Mouse (Mus musculus) forebrain, embryonic 16.5 days (tissue): ENCODE measurements around the gene Nynrin. TPM values are rescaled to one million over a fixed set of nuclear protein-coding genes. Genes with fewer than 3 reads are reported as not detected.

Experiments
- ATAC-seq: fragments of 200-750 bp; cut with Nextera tagmentation; 2 replicates; pipeline ENCODE4 v1.8.0; 2017; ENCODE audit warnings: mild to moderate bottlenecking, moderate library complexity
- H3K27ac ChIP-seq: fragments of 300-500 bp; sonication (generic); 2 replicates; pipeline ENCODE4 v1.5.1; 2014; ENCODE audit warnings: low read length, control low read depth
- H3K27me3 ChIP-seq: fragments of 300-500 bp; sonication (generic); replicated peaks from 2 replicates; pipeline ENCODE4 v1.6.1; 2014; ENCODE audit warnings: low read length; ENCODE audit not compliant: control insufficient read depth, insufficient read depth
- H3K36me3 ChIP-seq: fragments of 300-500 bp; sonication (generic); 2 replicates; pipeline ENCODE4 v1.6.1; 2014; ENCODE audit not compliant: control insufficient read depth, insufficient read depth
- H3K4me1 ChIP-seq: fragments of 300-500 bp; sonication (generic); replicated peaks from 2 replicates; pipeline ENCODE4 v1.6.1; 2014; ENCODE audit warnings: low read length; ENCODE audit not compliant: control insufficient read depth, insufficient read depth
- H3K4me2 ChIP-seq: fragments of 300-500 bp; sonication (generic); 2 replicates; pipeline ENCODE4 v1.6.1; 2014; ENCODE audit warnings: mild to moderate bottlenecking, low read length, control low read depth
- H3K4me3 ChIP-seq: fragments of 300-500 bp; sonication (generic); replicated peaks from 2 replicates; pipeline ENCODE4 v1.5.1; 2014; ENCODE audit warnings: mild to moderate bottlenecking, low read length, control low read depth
- H3K9ac ChIP-seq: fragments of 300-500 bp; sonication (generic); replicated peaks from 2 replicates; pipeline ENCODE4 v1.6.1; 2014; ENCODE audit warnings: low read depth, low read length, control low read depth
- H3K9me3 ChIP-seq: fragments of 300-500 bp; sonication (generic); 2 replicates; pipeline ENCODE4 v1.6.1; 2016; ENCODE audit warnings: low read length; ENCODE audit not compliant: control insufficient read depth
- WGBS: fragments of 180-500 bp; shearing (Covaris S2); extraction: QIAGEN DNeasy Blood & Tissue Kit; methylation state at CpG from one replicate; pipeline ENCODE4 v1.1.7; 2014; 5-methylcytosine and 5-hydroxymethylcytosine counted together
- polyA plus RNA-seq: library from polyadenylated mRNA; unstranded; fragments of >200 nt; fragmentation: Nextera tagmentation; extraction: Ambion mirVana; gene quantifications from 2 replicates; pipeline ENCODE4 v1.2.1, GENCODE M21; 2015

Nynrin gene
- polyA plus RNA-seq, 1 experiment from 2014 or later, result 11.3 TPM

GRCm38 (mm10) chr14:55882171-55882641 is 28.4 kb downstream of the Nynrin start:
- Histone ChIP-seq H3K27ac (no peak overlapping the region), H3K4me3 (no peak overlapping the region), H3K9ac (no peak overlapping the region), H3K4me2 (no peak overlapping the region), H3K9me3 (no peaks in the 10 kb centered on the region), H3K4me1 (peaks cover 23% of the 10 kb centered on the region), H3K36me3 (no peaks in the 10 kb centered on the region), H3K27me3 (no peaks in the 10 kb centered on the region)
- ATAC-seq, result no peak
- WGBS, result 79% methylated on average over 6 of the region's 6 CpGs

GRCm38 (mm10) chr14:55883149-55883661 is 29.4 kb downstream of the Nynrin start:
- Histone ChIP-seq H3K4me3 (no peak overlapping the region), H3K36me3 (peaks cover 3% of the 10 kb centered on the region; the same call in 1 of the 2 replicates), H3K4me2 (no peak overlapping the region), H3K9ac (no peak overlapping the region), H3K27me3 (no peaks in the 10 kb centered on the region), H3K9me3 (no peaks in the 10 kb centered on the region), H3K27ac (no peak overlapping the region), H3K4me1 (peaks cover 21% of the 10 kb centered on the region)
- 97% methylated on average over 13 of the region's 13 CpGs for WGBS
- ATAC-seq, result no peak

- peaks cover 21% of the 10 kb centered on the region for H3K4me1 ChIP-seq
- no peaks in the 10 kb centered on the region for H3K27me3 ChIP-seq
- no peaks in the 10 kb centered on the region for H3K9me3 ChIP-seq
- H3K9ac ChIP-seq, result no peak overlapping the region
- peaks cover 3% of the 10 kb centered on the region; the same call in 1 of the 2 replicates for H3K36me3 ChIP-seq
- no peak overlapping the region for H3K4me2 ChIP-seq
- ATAC-seq, result no peak
- H3K4me3 ChIP-seq, result no peak overlapping the region
- no peak overlapping the region for H3K27ac ChIP-seq
- WGBS, result 88% methylated on average over 12 of the region's 12 CpGs
These were observed 29.9 kb downstream of the Nynrin start for GRCm38 (mm10) chr14:55883663-55884062.

- peak within 1 kb of the TSS; percentile 92 for H3K4me3 ChIP-seq
- peaks cover 3% of the 10 kb centered on the region; the same call in 1 of the 2 replicates for H3K36me3 ChIP-seq
- H3K4me2 ChIP-seq, result peak within 1 kb of the TSS; percentile 88
- ATAC-seq, result peak; percentile 16
- no peaks in the 10 kb centered on the region for H3K9me3 ChIP-seq
- peak within 1 kb of the TSS; percentile 90 for H3K9ac ChIP-seq
- WGBS, result 26% methylated on average over 4 of the region's 4 CpGs
- no peaks in the 10 kb centered on the region for H3K27me3 ChIP-seq
- peaks cover 21% of the 10 kb centered on the region for H3K4me1 ChIP-seq
- H3K27ac ChIP-seq, result peak within 1 kb of the TSS; percentile 61
These were observed 30.4 kb downstream of the Nynrin start, which contains the start of gene Cbln3 for GRCm38 (mm10) chr14:55884166-55884565. Cbln3 (minus strand) TSS chr14:55884392.

GRCm38 (mm10) chr14:55884713-55885113 is 30.9 kb downstream of the Nynrin start, which contains the start of gene Khnyn:
Khnyn (plus strand) TSS chr14:55884947.
- Histone ChIP-seq H3K4me3 (peak within 1 kb of the TSS; percentile 92), H3K27me3 (no peaks in the 10 kb centered on the region), H3K4me2 (peak within 1 kb of the TSS; percentile 88), H3K36me3 (peaks cover 3% of the 10 kb centered on the region; the same call in 1 of the 2 replicates), H3K9ac (peak within 1 kb of the TSS; percentile 90), H3K9me3 (no peaks in the 10 kb centered on the region), H3K27ac (peak within 1 kb of the TSS; percentile 61), H3K4me1 (peaks cover 21% of the 10 kb centered on the region)
- ATAC-seq, result peak; percentile 91
- 1% methylated on average over 27 of the region's 30 CpGs for WGBS

GRCm38 (mm10) chr14:55885114-55885790 is 31.4 kb downstream of the Nynrin start:
- peak overlapping the region; percentile 88 for H3K4me2 ChIP-seq
- under 1% methylated on average over 21 of the region's 30 CpGs for WGBS
- peaks cover 21% of the 10 kb centered on the region for H3K4me1 ChIP-seq
- H3K4me3 ChIP-seq, result peak overlapping the region; percentile 92
- H3K27me3 ChIP-seq, result no peaks in the 10 kb centered on the region
- peak; percentile 63 for ATAC-seq
- no peaks in the 10 kb centered on the region for H3K9me3 ChIP-seq
- peak overlapping the region; percentile 90 for H3K9ac ChIP-seq
- H3K27ac ChIP-seq, result peak overlapping the region; percentile 61
- peaks cover 3% of the 10 kb centered on the region; the same call in 1 of the 2 replicates for H3K36me3 ChIP-seq

- H3K27ac ChIP-seq, result no peak overlapping the region
- WGBS, result 9% methylated on average over 16 of the region's 16 CpGs
- no peaks in the 10 kb centered on the region for H3K9me3 ChIP-seq
- no peak for ATAC-seq
- H3K27me3 ChIP-seq, result no peaks in the 10 kb centered on the region
- peak overlapping the region; percentile 88 for H3K4me2 ChIP-seq
- H3K9ac ChIP-seq, result peak overlapping the region; percentile 90
- peak overlapping the region; percentile 92 for H3K4me3 ChIP-seq
- peaks cover 3% of the 10 kb centered on the region; the same call in 1 of the 2 replicates for H3K36me3 ChIP-seq
- peaks cover 21% of the 10 kb centered on the region for H3K4me1 ChIP-seq
These were observed 32.0 kb downstream of the Nynrin start for GRCm38 (mm10) chr14:55885791-55886271.

GRCm38 (mm10) chr14:55886571-55887382 is 33.0 kb downstream of the Nynrin start:
- no peak overlapping the region for H3K27ac ChIP-seq
- H3K4me3 ChIP-seq, result no peak overlapping the region
- H3K4me1 ChIP-seq, result peaks cover 21% of the 10 kb centered on the region
- no peak overlapping the region for H3K4me2 ChIP-seq
- WGBS, result 87% methylated on average over 24 of the region's 24 CpGs
- H3K27me3 ChIP-seq, result no peaks in the 10 kb centered on the region
- H3K36me3 ChIP-seq, result peaks cover 3% of the 10 kb centered on the region; the same call in 1 of the 2 replicates
- no peaks in the 10 kb centered on the region for H3K9me3 ChIP-seq
- no peak overlapping the region for H3K9ac ChIP-seq
- no peak for ATAC-seq

GRCm38 (mm10) chr14:55897671-55898070 is 43.9 kb downstream of the Nynrin start:
- no peaks in the 10 kb centered on the region for H3K9me3 ChIP-seq
- ATAC-seq, result no peak
- peaks cover 4% of the 10 kb centered on the region; the same call in 1 of the 2 replicates for H3K36me3 ChIP-seq
- 95% methylated on average over 12 of the region's 12 CpGs for WGBS
- no peaks in the 10 kb centered on the region for H3K27me3 ChIP-seq
- H3K4me3 ChIP-seq, result no peak overlapping the region
- no peak overlapping the region for H3K4me2 ChIP-seq
- H3K4me1 ChIP-seq, result peaks cover 16% of the 10 kb centered on the region
- H3K27ac ChIP-seq, result no peak overlapping the region
- no peak overlapping the region for H3K9ac ChIP-seq
